Mouse (Mus musculus) adrenal gland, postnatal 4 days (tissue): ENCODE data around the gene Echdc1. TPM values are rescaled to one million over a fixed set of nuclear protein-coding genes. Genes with fewer than 3 reads are reported as not detected.
"Not testable (repeated sequence)": the region's sequence is repeated elsewhere in the genome, so short reads cannot be mapped to it uniquely, and the experiment has no call there.

ENCODE experiments used
- DNase-seq, 2 experiments: peaks; one replicate each; pipeline ENCODE4 v3.0.0; 2021 to 2022; ENCODE audit warnings: low spot score in 2 of 2, mixed read lengths in 2 of 2
- long read RNA-seq, 2 experiments: library from polyadenylated mRNA; stranded (forward); transcript quantifications; one replicate each; pipeline ENCODE4 v2.0.0; 2021
- total RNA-seq, 2 experiments: library from RNA; stranded (reverse); gene quantifications; 2 replicates each; pipeline ENCODE4 v1.2.3; 2021

Echdc1 gene
- 10 to 100 TPM; 34.7 to 36.5 TPM for total RNA-seq
- long read RNA-seq, experiment 1, transcript Echdc1-202 (6 exons, 1,845 nt) = major isoform, 17 of 31 reads
- long read RNA-seq, experiment 1, transcript Echdc1-201 (6 exons, 3,856 nt) = minor isoform, 10 of 31 reads
- long read RNA-seq, experiment 1, partial matches to known transcripts = 0 of 31 reads
- long read RNA-seq, experiment 1, other reads (novel, unspliced or antisense) = 2 of 31 reads
- long read RNA-seq, experiment 2, transcript Echdc1-202 (6 exons, 1,845 nt) = minor isoform, 17 of 48 reads
- long read RNA-seq, experiment 2, transcript Echdc1-201 (6 exons, 3,856 nt) = major isoform, 18 of 48 reads
- long read RNA-seq, experiment 2, partial matches to known transcripts = 2 of 48 reads
- long read RNA-seq, experiment 2, other reads (novel, unspliced or antisense) = 9 of 48 reads

DNA sequence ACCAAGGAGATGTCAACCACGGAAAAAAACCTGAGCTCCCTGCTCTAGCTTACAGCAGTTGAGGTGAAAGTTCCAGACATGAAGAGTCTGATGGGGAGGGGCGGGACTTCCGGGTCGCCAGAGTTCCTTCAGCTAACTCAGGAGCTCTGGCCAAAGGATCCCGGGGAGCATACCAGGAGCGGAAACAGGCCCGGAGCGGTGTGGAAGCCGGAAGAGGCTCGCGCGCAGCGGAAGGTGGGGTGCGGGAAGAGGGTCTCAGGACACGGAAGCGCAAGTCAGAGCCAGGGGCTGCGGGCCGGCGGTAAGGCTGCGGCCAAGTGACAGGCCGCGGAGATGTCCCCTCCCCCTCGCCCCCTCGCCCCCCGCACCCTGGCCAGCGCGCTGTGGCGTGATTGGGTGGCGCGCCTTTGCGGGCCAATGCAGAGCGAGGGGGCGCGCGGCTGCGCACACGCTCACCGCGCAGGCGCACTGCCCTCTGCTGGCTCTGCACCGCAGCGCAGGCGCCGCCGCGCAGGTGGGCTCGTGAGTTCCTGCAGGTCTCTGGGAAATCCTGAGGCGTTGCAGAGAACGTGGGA lies at the start of gene Echdc1:
Gene Echdc1 (plus strand): TSS at position 103 of the 575 bp plus-strand sequence.
- DNase-seq = peak; percentile 57 to 72

- no peak for DNase-seq
These were observed 31.2 kb upstream of the Echdc1 start for GRCm38 (mm10) chr10:29281736-29282135.

DNA sequence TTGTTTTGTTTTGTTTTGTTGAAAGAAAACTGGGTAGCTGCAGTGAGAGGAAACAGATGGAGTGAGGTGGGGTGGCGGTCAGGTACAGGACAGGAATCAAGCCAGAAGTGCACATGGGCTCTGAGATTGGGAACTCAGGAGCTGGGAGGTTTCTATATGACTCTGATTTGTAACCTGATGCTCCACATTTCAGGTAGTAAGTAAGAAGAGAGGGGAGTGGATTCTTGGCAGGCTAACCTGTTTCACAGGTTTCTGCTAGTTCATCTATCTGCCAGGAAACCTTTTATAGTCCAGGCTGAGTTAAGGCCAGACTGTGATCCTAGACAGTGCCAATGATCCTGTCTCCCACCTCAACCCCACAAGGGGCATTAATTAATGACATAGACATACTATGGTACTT lies 27.2 kb upstream of the Echdc1 start:
- no peak for DNase-seq

DNA sequence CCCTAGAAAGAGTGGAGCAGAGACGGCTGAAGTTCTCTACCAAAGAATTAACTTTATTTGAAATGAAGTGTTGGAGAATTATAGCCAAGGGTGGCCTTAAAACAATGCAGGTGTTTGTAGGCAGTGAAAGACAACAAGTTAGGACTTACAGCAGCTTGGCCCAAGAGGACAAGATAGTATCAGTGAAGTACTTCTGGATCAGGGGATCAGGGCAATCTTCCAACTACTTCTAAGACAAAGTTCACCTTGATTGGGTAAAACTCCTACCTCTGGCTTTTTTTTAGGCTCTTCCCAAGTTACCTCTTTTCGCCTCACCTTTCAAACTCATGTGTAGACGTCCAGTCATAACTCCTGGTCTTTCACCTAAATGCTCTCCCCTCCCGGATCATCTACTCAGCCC lies 10.7 kb upstream of the Echdc1 start:
- no peak for DNase-seq

GRCm38 (mm10) chr10:29311480-29312219 lies 1.3 kb upstream of the Echdc1 start:
- no peak for DNase-seq

DNA sequence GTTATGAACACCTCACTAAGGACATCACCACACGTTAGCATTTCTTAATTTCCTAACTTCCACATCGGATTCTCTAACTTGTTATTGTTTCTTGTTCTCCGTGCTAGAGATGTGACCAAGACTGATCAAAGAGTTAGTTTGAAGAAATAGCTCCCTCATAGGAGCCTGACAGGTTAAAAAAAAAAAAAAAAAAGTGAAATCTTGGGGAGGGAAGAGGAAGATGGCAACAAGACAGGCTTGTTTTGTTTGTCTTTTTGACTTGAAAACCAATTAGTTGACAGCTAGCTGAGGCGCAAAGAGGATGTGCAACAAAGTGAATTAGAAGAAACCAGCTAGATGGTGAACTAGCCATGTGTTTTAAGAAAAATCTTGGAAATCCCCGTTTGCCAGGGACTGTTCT lies 939 bp downstream of the Echdc1 start:
- DNase-seq = no peak

- DNase-seq = no peak
These were observed 11.9 kb downstream of the Echdc1 start for GRCm38 (mm10) chr10:29324817-29325216.

DNA sequence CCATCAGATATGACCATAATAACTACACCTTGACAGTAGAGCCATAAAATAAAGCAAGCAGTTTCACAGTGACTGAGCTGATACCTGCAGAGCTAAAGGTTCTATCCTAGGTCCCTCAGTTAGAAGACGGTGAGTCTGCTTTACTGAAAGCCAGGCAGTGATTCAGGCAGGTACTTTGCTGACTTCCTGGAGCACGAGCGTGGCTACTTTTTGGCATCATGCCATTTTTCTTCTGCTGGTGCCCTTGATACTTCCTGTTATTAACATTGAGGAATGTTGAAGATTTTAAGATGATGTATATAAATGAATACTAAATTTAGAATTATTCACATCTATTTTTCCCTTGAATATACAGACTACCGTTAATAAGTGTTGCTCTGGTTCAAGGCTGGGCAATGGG lies 20.9 kb downstream of the Echdc1 start:
- DNase-seq = no peak

DNA sequence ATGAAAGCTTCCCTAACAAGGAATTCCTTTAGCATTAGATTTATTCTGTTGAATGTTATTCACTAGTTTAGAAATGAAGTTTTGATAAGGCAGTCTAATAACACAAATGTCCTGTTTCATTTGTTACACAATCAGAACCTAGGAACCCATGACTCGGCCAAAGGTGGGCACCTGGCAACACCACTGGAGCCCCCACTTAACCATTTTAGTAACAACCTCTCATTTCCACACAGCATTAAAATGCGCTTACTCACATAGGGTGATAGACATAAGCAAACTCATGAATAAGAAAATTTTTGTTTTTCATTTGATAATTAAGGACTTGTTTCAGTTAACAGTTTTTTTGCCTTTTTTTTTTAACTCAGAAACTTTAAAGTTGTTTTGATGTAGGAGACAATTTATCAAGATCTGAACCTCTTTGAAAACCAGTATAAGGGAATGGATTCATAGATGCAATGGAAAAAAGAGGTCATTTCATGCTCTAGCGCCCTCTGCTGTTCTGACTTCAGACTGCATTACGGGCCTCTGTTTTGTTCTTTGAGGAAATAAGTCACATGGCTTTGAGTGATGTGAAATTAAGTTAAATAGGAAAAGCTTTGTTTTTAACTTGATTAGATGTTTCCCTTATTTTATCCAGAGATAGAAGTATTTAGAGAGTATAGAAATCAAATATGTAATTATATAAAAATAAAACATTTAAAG lies 25.5 kb downstream of the Echdc1 start:
- DNase-seq = peak; percentile 13 to 16

GRCm38 (mm10) chr10:29344232-29344631 lies 31.3 kb downstream of the Echdc1 start:
- DNase-seq = no peak

- DNase-seq = no peak
These were observed 33.7 kb downstream of the Echdc1 start for GRCm38 (mm10) chr10:29346638-29347037.

GRCm38 (mm10) chr10:29351420-29351819 lies 38.5 kb downstream of the Echdc1 start:
- no peak for DNase-seq

GRCm38 (mm10) chr10:29352575-29352974 lies 39.6 kb downstream of the Echdc1 start:
- DNase-seq = no peak

- DNase-seq = no peak
These were observed 41.2 kb downstream of the Echdc1 start for GRCm38 (mm10) chr10:29354183-29354582.

DNA sequence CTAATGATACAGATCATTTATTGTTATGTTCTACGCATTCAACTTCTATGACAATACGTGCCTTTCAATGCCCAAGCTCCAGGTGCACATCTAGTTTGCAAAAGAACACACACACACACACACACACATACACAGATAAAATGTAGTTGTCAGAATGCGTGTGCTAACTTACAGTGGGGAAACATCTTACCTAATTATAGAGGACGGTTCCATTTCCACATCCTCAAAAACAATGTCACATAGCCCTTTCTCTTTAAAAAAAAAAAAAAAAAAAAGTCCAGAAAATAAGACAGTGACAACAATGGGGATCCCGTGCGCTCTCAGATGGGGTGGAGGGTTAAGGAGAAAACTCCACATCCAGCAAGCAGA lies 48.1 kb downstream of the Echdc1 start:
- no peak for DNase-seq

- DNase-seq = peak; percentile 72 to 80
These were observed 48.7 kb downstream of the Echdc1 start for GRCm38 (mm10) chr10:29361464-29362196.

DNA sequence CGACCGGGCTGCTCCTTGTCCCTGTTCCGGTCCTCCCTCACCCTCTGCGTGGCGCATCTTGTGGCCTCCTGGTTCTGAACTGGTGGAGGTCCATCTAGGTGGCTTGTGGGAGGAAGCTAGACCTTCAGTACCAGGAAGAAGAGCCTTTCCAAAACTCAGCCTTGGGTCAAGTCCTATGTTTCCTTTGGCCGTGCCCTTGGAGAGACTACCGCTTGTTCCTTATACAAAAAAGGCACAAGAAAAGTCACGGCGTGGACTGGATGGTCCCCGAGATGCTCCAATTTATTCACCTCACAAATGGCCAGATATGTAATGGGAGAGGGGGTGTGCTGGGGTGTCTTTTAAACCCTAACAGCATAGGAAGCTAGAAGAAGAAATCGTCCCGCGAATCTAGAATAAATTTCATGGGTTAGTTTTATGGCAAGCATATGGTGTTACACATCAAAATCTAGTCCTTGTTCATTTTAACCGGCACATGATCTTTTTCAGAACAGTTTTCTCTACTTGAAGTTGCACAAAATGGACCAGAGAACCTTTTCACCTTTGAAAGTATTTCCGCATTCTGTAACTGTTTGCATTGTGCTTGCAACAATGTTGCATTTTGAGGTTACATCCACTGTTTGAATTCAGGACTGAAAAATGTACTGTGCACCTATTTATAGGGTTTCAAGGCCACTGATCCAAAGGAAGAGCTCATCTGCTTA lies 49.4 kb downstream of the Echdc1 start, which contains the start of gene Rnf146:
Gene Rnf146 (minus strand): TSS at position 246 of the 704 bp plus-strand sequence.
- no peak for DNase-seq

DNA sequence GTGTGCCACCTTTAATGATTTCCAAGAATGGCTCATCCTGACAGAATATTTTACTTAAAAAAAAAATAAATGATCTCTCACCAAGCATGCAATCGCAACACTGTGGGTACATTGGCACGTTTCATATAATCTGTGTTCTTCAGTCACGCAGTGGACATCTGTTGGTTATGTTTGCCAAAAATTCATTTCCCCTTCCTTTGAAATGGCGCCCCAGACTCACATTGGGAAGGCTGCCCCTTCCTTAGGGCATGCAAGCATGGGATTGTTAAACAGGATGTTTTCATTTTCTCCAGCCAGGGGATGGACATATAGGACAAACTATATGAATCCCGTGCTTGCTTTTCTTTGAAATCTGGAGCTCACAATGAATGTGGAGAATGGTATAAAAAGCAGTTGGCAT lies 61.1 kb downstream of the Echdc1 start:
- DNase-seq = no peak

DNA sequence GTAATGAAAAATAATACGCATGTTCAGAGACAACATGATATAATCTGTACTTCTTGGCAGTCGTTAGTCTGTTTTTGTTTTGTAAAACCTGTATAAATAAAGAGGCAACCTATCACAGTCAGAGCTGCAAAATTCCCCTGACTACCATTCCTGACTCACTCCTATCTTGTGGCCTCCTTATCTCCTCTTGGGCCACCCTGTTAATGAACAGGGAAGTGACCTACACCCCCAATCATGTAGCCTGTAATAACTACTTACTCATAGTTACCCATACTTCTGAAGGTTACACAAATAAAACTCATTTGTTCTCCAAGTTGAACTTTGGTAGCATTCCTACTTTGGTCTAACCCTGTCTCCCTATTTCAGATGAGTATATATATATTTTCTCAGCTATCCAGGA lies 68.6 kb downstream of the Echdc1 start:
- no peak for DNase-seq

DNA sequence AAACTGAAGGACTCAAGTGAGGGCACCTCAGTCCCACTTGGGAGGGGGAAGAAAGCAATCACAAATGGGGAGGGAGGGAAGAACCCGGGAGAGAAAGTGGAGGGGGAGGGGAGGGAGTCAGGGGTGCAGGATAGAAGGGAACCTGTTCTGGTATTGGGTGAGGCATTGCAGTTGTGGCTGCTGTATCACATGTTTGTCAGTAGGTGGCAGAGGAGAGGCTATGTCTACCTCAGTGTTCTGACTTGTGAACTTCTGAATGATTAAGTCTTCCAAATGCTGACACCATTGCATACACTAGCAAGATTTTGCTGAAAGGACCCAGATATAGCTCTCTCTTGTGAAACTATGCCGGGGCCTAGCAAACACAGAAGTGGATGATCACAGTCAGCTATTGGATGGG lies 81.9 kb downstream of the Echdc1 start:
- not testable (repeated sequence) for DNase-seq
